Mouse (Mus musculus) adrenal gland, adult 18-20 months (tissue): ENCODE results near the gene Tmem102. TPM values are rescaled to one million over a fixed set of nuclear protein-coding genes. Genes with fewer than 3 reads are reported as not detected.

Source experiments
- DNase-seq, 2 experiments: peaks; one replicate each; pipeline ENCODE4 v3.0.0; 2021 to 2022; ENCODE audit warnings: low spot score in 2 of 2
- total RNA-seq, 2 experiments: library from RNA; stranded (reverse); gene quantifications; 1 replicate in 1 of 2; 2 replicates in 1 of 2; pipeline ENCODE4 v1.2.3; 2021

Gene Tmem102
- total RNA-seq, 2 experiments from 2014 or later = 0.36 to 0.51 TPM

DNA sequence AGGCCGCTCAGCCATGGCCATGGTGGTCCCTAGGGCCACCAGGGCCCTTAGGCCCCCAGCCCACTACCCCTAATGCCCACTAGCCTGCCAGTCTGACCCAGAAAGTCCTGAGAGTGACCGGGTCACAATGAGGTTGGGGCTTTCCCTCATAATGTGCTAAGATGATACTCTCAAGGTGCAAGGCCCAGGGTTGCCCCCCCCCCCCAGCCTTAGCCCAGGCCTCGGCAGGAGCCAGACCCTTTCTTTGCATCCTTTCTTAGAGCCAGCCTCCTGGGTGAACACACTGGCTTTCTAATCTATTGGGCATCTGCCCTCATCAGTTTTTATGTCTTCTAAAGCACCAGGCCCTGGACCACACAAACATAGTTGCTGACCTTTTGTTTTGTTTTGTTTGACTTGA lies 16.7 kb upstream of the Tmem102 start, which contains the start of gene Spem1:
Spem1 (minus strand) TSS at position 101 of the 400 bp plus-strand sequence.
- no peak for DNase-seq

DNA sequence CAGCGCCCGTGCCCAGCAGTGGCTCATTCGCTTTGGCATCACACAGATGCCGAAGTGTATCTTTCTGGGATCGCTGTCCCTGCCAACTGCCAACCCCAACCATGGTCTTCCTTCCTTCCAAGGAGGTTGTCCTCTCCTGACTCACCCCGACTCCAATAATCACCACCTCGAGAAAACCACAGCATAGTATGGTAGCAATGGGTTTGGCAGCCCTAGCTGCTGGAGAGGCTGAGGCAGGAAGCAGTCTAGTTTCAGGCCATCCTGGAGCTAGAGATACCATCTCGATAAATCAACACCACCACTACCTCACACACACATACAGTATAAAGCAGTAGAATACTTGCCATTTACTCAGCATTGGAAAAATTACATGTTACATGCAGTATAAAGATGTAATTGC lies 13.4 kb upstream of the Tmem102 start:
- DNase-seq = no peak

DNA sequence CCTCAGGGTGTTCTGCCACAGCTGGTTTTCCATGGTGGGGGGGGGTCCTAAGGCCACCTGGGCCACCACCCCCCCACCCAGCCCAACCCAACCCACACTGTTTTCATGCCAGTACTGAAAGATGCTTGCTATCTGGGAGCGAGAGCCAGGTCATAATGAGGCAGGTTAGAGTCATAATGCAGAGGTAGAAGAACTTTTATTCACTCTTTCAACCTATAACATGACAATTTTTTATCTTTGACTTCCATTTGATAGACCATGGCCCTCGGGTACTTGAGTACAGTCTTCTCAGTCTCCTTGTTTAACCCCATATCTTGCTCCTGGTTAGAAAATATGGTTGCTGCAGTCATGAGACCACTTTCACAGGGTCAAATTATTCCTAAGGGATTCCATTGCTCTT lies 12.9 kb upstream of the Tmem102 start, which contains the start of gene Spem2:
Spem2 (minus strand) TSS at position 101 of the 400 bp plus-strand sequence.
- no peak for DNase-seq

DNA sequence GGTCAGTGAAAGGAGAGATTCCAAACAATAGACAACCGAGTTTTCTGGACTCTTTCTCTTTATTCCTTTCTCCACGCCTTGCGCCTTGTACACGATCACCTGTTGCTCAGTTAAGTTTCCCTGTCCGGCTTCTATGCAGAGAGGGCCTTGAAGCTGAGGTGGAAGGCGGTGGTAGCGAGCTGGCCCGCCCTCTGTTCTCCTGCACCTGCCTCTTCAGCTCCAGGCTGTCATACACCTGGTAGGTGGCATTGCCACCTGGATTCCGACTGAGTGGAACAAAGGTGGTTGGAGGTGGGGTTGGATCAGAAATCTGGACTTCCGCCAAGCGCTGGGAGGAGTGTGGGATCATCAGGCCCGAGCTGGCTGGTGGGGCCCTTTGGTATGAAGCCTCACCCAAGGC lies 11.1 kb upstream of the Tmem102 start:
- DNase-seq = no peak

DNA sequence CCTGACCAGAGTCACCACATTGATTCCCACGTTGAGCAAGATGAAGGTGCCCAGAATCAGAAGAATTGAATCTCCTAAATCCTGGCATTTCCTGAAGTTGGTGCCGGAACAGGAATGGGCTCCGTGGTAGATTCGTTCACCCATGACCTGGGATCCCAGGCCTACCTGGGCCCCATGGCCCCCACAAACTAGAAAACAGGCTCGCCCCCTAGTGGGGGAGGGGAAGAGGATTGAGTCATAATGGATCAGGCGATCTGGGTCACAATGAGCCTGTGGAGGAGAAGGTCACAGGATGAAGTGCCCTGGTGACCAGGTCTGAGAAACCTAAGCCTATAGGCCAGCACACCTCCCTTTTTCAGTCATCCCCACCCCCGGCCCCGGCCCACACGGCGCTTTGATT lies 9.7 kb upstream of the Tmem102 start, which contains the start of gene Gm39566:
Gm39566 (minus strand) TSS at position 144 of the 400 bp plus-strand sequence.
- no peak for DNase-seq

DNA sequence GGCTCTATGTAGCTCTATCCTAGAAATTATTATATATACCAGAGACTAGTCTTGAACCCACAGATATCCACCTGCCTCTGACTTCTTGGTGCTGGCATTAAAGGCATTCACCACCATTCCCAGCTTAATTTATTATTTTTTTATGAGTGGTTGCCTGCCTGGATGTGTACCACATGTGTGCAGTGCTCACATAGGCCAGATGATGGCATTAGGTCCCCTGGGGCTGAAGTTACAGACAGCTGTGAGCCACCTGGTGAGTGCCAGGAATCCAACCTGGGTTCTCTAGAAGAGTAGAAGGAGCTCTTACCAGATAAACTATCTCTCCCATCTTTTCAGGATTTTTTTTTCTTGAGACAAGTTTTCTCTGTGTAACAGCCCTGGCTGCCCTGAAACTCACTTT lies 4.9 kb upstream of the Tmem102 start:
- DNase-seq = no peak

DNA sequence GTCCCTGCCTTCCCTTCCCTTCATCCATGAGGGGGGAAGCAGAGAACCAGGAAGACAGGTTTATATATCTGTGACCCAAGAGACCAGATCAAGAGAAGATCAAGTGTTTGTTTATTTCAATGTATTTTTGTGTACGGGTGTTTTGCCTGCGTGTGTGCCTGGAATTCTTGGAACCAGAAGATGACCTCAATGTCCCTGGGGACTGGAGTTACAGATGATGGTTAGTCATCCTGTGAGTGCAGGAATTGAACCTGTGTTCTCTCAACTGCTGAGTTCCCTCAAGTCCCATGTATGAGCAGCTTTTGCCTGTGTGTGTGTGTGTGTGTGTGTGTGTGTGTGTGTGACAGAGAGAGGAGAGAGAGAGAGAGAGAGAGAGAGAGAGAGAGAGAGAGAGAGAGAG lies 2.2 kb upstream of the Tmem102 start:
- DNase-seq = no peak

DNA sequence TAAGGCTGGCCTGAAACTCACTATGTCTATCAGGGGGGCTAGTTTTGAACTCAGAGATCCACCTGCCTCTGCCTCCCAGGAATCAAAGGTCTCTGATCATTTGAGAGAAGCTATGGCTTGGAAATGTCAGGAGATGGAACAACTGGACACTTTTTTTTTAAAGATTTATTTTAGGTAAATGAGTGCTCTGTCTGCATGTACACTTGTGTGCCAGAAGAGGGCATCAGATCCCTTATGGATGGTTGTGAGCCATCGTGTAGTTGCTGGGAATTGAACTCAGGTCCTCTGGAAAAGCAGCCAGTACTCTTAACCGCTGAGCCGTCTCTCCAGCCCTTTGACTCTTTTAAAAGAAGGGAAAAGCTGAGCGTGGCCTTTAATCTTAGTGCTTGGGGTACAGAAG lies 954 bp upstream of the Tmem102 start:
- no peak for DNase-seq

DNA sequence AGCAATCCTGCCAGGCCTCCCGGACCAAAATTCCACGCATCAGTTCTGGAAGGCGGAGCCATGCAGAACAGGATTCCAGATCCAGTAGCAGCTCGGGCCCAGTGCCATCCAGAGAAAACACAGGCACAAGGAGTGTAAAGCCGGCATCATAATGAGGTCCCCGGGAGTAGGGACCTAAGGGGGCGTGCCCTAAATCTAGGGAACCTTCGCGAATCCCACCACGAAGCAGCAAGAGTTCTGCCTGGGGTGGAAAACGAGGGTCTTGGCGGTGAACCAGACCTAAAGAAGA lies 828 bp downstream of the Tmem102 start:
- peak in 1 of 2 experiments; percentile 23 for DNase-seq

DNA sequence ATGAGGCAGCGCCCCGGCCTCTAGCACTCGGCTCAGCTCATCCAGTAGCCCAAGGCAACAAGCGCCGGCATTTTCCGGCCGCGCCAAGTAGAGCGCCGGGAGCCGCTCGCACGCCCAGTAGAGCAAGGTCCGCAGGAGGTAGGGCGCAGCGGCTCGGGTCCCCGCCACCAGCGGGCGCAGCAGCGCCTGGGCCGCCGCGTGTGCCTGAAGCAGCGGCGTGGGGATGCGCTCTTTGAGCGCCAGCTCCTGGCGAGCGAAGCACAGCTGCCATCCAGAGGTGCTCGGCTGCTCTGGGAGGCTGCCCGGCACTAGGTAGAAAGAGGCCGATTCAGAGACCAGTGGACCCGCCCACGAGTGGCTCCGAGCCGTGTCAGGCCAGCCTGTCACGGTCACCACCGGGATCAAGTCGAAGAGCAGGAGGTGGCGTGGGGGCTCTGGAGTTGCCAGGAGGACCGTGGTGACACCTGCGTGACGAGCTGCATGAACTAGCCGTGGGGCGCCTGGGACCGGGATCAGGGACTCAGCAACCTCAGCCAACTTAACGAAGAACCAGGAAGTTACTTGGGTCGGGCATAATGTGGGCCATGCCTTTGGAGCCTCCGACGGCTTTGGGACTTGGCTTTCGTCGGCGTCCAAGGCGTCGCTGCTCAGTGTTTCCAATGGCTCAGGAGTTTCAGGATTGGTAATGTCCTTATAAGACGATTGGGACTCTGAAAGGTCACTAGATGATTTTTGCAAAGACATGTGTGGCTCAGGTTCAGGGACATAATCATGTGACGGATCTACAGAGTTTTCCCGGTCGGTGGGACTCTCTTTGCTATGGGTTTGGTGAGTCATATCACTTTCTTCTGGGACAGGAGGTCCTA lies 1.4 kb downstream of the Tmem102 start:
- DNase-seq = peak; percentile 78 to 82

DNA sequence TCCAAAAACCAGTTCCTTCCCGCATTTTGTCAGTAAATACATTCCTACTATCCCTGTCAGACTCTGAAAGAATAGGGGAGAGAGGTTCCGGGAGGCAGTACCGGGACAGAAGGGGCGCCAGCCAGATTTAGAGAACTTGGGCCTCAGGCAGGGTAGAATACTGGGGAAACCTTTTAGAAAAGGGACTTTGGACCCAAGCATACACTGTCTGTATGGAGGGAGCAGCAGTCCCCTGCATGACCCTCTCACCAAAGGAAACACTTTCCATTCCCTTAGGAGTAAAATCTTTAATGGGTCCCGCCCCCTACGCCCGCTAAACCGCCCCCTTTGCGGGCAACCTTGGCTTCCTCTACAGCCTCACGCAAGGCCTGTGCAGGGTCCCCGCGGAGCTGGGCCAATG lies 2.1 kb downstream of the Tmem102 start:
- DNase-seq = no peak

DNA sequence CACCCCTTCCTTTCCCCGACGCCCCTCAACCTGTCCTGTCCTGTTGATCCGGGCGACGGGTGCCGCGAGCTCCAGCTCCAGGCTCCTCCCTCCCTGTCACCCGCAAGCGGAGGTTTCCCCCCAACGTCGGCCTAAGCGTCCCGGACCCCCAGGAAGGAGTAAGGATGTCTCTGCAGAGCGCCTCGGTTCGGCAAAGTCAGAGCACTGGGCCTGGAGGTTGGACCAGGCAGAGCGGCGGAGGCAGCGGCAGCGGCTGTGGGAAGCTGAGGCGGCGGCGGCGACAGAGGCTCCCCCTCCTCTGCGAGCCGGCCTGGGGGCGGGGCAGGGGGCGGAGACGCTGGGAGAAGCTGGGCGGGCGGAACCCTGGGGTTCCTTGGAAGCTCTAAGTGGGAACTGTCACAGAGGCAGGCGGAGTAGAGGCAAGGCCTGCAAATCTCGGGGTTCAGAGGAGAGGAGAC lies 2.7 kb downstream of the Tmem102 start:
- peak; percentile 87 to 89 for DNase-seq

DNA sequence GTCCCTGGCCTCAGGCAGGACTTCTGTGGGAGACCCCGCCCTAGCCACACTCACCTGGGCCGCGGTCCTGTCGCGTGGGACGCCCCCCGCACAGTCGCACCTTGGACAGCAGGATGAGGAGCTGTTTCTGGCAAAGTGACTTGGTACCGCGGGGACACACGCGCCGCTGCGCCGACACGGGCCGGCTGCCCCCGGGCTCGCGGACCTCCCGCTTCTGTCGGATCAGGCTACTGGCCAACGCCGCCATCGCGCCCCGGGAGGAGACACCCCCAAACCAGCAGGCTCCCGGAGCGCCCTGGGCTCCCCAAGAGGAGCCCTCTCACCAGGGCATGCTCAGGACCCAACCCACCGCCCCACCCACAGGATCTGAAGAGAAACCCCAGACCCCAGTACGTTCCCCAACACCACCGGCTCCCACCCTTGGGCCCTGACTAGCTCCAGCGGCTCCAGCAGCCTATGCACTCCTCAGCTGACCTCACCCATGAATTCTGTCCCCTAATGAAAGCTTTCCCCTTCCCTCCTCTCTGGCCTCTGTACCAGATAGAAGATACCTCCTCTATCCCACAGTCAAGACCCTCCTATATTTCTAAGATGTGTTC lies 3.9 kb downstream of the Tmem102 start, which contains the start of gene Fgf11:
Fgf11 (minus strand) TSS at position 479 of the 599 bp plus-strand sequence.
- DNase-seq = no peak

DNA sequence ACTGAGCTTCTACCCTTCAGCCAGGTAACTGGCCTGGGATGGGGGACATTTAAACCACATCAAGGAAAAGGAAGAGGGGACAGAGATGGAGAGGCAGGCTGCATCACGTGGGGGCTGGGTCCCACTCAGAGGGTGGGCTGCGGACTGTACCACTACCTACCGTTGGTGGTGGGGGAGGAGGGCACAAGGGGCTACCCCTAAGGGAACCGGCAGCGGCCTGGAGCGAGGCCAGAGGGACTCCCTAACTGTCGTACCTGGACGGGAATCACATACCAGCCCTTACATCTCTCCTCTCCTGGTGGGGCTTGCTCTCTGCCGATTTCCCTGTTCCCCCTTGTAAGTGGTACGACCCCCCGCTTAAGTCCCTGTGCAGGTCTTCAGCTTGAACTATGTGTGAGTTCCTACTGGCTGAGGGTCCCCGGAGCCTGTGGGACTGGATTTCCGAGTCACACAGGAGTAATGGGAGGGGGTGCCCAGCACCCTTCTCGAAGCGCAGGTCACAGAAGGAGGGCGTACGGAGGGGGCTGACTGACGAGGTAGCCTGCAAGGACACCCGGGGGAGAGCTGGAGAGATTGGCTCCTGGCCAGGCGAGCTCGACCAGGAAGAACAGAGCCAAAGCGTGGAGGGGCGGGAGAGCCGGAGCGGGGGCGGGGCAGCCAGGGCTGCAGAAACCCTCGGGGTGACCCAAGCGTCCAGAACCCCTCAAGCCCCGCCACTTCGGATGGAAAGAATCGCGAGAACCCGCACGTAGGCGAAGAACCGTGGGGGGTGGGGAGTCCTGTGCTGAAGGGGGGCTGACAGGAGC lies 4.8 kb downstream of the Tmem102 start:
- peak in 1 of 2 experiments; percentile 65 for DNase-seq

DNA sequence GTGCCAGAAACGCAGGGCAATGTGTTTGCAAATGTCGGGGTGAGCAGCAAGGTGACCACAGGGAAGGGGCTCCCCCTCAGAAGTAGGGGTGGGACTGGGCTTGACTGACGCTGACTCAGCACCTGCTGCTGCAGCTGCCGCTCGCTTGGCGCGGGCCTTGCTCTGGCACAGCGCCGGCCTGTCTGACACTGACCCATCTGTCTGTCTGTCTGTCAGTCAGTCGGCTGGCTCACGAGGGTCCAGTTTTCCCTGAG lies 5.4 kb downstream of the Tmem102 start:
- DNase-seq = no peak

DNA sequence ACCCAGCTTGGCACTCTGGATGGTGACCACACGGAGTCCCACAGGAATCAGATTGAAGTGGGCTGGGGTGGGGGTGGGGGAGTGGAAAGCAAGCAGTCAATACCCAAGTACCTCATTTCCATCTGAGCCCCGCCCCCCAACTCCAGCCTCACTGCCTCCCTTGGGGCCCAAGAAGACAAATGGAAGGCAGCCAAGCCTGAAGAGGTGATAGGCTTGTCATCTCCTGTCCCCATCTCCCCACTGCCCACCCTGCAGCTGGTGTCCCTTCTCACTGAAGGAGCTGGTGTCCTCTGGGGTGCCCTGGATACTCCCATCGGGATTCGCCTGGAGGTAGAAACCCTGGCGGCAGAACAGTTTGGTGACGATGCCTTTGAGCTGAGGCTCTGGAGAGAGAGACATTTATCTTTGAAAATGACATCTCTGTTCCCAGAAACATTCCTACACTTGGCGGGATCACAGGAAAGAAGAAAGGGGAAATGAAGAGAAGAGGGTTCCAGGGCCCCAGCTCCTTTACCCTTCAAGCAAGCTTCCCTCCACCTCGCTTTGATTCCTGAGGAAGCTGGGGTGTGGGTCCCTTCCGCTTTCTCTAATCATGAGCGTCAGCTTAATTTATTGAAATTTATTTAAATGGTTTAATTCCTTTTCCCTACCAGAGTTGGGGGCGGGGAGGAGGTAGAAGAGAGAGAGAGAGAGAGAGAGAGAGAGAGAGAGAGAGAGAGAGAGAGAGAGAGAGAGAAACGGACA lies 5.9 kb downstream of the Tmem102 start:
- no peak for DNase-seq

DNA sequence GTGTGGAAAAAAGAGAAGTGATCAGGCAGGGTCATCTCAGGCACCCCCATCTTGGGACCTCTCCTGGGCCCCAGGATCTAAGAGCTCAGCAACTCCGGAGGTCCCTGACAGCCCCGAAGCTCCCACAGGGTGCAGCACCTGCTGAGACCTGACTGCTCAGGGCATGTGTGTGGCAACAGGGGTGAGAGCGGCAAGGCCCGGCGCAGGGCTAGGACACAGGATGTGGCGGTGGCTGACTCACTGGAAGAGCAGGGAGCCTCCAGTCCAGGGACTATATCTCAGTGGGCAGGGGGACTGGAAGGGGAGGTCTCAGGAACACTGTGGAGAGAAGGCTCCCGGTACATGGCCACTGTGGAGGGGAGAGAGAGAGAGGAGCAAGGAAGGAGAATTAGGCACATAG lies 7.5 kb downstream of the Tmem102 start:
- DNase-seq = no peak

DNA sequence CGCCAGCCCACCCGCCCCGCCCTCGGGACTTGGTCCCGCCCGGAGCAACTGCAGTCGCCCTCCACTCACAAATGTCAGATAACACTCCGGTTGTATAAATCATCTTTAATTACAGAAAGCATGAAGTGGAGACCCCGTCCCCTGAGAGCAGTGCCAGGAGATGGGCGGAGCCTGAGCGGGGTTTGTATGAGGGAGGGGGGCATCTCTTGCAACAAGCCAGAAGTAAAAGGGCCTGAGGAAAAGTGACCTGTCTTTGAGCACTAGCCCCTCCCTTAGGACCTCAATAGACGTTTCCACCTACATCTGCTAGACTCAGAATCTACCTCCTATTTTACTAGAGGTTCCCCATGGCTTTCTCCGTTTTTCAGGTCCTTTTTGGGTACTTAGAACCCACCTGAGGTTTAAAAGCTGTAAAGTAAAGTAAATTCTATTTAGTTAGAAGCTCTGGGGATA lies 9.4 kb downstream of the Tmem102 start:
- no peak for DNase-seq

DNA sequence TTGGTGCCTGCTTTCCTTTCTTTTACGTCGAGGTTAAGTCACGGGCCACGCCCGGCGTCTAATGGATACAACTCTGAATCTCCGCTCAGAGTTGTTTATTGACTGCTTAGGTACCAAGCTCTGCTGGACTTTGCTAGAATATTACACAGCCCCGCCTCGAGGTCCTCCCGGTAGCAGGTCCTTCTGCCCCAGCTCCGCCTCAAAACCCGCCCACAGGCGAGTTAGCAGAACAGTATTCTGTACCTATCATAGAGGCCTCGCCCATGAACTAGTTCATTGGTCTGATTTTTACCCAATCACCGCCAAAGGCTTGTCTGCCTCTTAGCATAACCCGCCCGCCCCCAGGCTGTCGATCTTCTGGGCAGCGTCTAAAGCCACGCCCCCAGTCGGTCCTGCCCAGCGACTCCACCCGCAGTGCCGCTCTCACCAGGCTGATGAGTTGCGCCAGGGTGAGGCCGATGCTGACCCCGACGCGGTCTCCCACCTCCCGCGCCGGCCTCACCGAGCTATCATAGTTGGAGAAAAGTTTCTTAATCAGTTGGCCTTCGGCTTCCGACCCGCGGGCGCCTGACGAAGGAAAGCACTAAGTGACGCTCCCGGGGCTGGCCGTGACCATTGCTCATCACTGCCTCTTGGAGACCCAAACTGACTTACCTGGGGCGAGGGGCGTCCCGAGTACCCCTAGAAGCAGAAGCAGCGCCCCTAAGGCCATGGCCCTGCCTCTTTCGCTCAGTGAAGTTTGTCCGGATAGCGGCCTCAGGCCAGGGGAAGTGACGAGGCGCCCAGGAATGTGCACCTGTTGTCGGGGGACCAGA lies 10.0 kb downstream of the Tmem102 start, which contains the start of gene Chrnb1:
Chrnb1 (minus strand) TSS at position 776 of the 815 bp plus-strand sequence.
- peak; percentile 84 to 86 for DNase-seq

DNA sequence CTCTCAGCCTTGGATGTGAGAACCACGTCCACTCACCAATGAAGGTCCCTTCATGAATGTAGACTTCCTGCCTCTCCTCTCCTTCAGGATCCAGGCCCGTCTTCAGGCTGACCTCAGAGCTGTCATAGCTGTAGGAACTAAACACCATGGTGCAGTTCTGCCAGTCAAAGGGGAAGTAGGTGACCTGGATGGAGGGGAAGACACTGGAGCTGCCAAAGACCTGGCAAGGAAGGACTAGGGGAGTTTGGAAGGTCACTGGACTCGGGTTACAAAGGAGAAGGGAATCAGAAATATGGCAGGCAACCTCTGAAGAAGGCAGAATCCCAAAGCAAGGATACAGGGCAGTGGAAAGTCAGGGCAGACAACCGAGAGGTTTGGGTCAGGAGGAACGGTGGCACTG lies 12.0 kb downstream of the Tmem102 start:
- DNase-seq = no peak
